Mouse (Mus musculus) embryonic fibroblast, embryonic 13.5 days (primary cell): ENCODE results near the gene Ank. TPM values are rescaled to one million over a fixed set of nuclear protein-coding genes. Genes with fewer than 3 reads are reported as not detected.

Source experiments
- H3K27ac ChIP-seq: 2 replicates; pipeline ENCODE4 v1.5.1; 2012; ENCODE audit warnings: low read length, control low read depth, inconsistent platforms; ENCODE audit not compliant: insufficient read depth
- H3K4me1 ChIP-seq: 2 replicates; pipeline ENCODE4 v1.6.1; 2011; ENCODE audit warnings: low read length; ENCODE audit not compliant: control insufficient read depth, insufficient read depth
- H3K4me3 ChIP-seq: 2 replicates; pipeline ENCODE4 v1.5.1; 2011; ENCODE audit warnings: mild to moderate bottlenecking, control low read depth, low read length; ENCODE audit not compliant: insufficient read depth
- CTCF ChIP-seq: IDR thresholded peaks from 2 replicates; pipeline ENCODE4 v1.5.1; 2011; ENCODE audit warnings: mild to moderate bottlenecking, control low read depth, low read length, moderate library complexity, borderline replicate concordance; ENCODE audit not compliant: insufficient read depth
- POLR2A ChIP-seq: IDR thresholded peaks from 2 replicates; pipeline ENCODE4 v1.6.1; 2011; ENCODE audit warnings: low read depth, mild to moderate bottlenecking, control low read depth, low read length, moderate library complexity
- polyA plus RNA-seq: library from polyadenylated mRNA; stranded (reverse); fragments of >200 nt; gene quantifications from 2 replicates; pipeline ENCODE4 v1.2.4, GENCODE M21; 2011; ENCODE audit warnings: low read depth; ENCODE audit not compliant: missing spikeins, insufficient read length

Gene Ank
- polyA plus RNA-seq, 1 experiment, result 30.3 TPM

- Histone ChIP-seq H3K4me1 (peaks cover 10% of the 10 kb centered on the region), H3K4me3 (no peak overlapping the region), H3K27ac (no peak overlapping the region)
- no peak for TF ChIP-seq CTCF
These were observed 134.0 kb downstream of the Ank start for GRCm38 (mm10) chr15:27600524-27600923.

- no peak for TF ChIP-seq CTCF
- TF ChIP-seq POLR2A, result no peak
- Histone ChIP-seq H3K4me1 (no peaks in the 10 kb centered on the region), H3K4me3 (no peak overlapping the region), H3K27ac (no peak overlapping the region)
These were observed 138.1 kb downstream of the Ank start for GRCm38 (mm10) chr15:27604558-27604957.

GRCm38 (mm10) chr15:27605252-27605651 lies 138.8 kb downstream of the Ank start:
- no peak overlapping the region for H3K4me3 ChIP-seq
- no peak for TF ChIP-seq POLR2A
- TF ChIP-seq CTCF, result no peak
- no peaks in the 10 kb centered on the region for H3K4me1 ChIP-seq
- H3K27ac ChIP-seq, result no peak overlapping the region

GRCm38 (mm10) chr15:27609554-27609953 lies 143.1 kb downstream of the Ank start:
- Histone ChIP-seq H3K4me3 (no peak overlapping the region), H3K27ac (no peak overlapping the region)
- TF ChIP-seq POLR2A (no peak), CTCF (no peak)

GRCm38 (mm10) chr15:27612533-27613221 lies 146.2 kb downstream of the Ank start:
- TF ChIP-seq POLR2A, result no peak
- 0 out of 2 replicates have a peak, but pooled peaks have one; percentile 14 for TF ChIP-seq CTCF
- Histone ChIP-seq H3K4me1 (no peaks in the 10 kb centered on the region), H3K4me3 (no peak overlapping the region), H3K27ac (no peak overlapping the region)

More at GRCm38 (mm10) chr15:27609554-27609953, 143.1 kb downstream of the Ank start:
- H3K4me1 ChIP-seq, result no peaks in the 10 kb centered on the region

- Histone ChIP-seq H3K4me3 (no peak overlapping the region), H3K27ac (no peak overlapping the region)
- TF ChIP-seq CTCF (peak; percentile 25; the same call in 1 of the 2 replicates), POLR2A (no peak)
These were observed 146.8 kb downstream of the Ank start for GRCm38 (mm10) chr15:27613255-27613654.

GRCm38 (mm10) chr15:27616159-27616558 lies 149.7 kb downstream of the Ank start:
- Histone ChIP-seq H3K27ac (no peak overlapping the region), H3K4me3 (no peak overlapping the region), H3K4me1 (no peaks in the 10 kb centered on the region)
- TF ChIP-seq CTCF (no peak), POLR2A (no peak)

More at GRCm38 (mm10) chr15:27613255-27613654, 146.8 kb downstream of the Ank start:
- H3K4me1 ChIP-seq, result no peaks in the 10 kb centered on the region

GRCm38 (mm10) chr15:27617227-27617626 lies 150.8 kb downstream of the Ank start:
- Histone ChIP-seq H3K4me1 (no peaks in the 10 kb centered on the region), H3K27ac (no peak overlapping the region), H3K4me3 (no peak overlapping the region)
- TF ChIP-seq CTCF (no peak), POLR2A (no peak)

- H3K4me1 ChIP-seq, result no peaks in the 10 kb centered on the region
These were observed 152.5 kb downstream of the Ank start for GRCm38 (mm10) chr15:27618778-27619533.

GRCm38 (mm10) chr15:27619683-27620082 lies 153.2 kb downstream of the Ank start:
- H3K27ac ChIP-seq, result no peak overlapping the region
- no peak for TF ChIP-seq POLR2A
- TF ChIP-seq CTCF, result no peak
- H3K4me3 ChIP-seq, result no peak overlapping the region
- no peaks in the 10 kb centered on the region for H3K4me1 ChIP-seq

More at GRCm38 (mm10) chr15:27618778-27619533, 152.5 kb downstream of the Ank start:
- no peak overlapping the region for H3K4me3 ChIP-seq
- TF ChIP-seq POLR2A (no peak), CTCF (no peak)
- H3K27ac ChIP-seq, result no peak overlapping the region
